Mouse (Mus musculus): Measurements from ENCODE around the gene N4bp2l2. TPM values are rescaled to one million over a fixed set of nuclear protein-coding genes. Genes with fewer than 3 reads are reported as not detected.
"Not testable (repeated sequence)": the region's sequence is repeated elsewhere in the genome, so short reads cannot be mapped to it uniquely, and the experiment has no call there.

Gene N4bp2l2
- polyA plus RNA-seq, 1 experiment from 2014 or later = 44.2 TPM

- H3K9ac ChIP-seq (ENCODE audit: low read depth, low read length) = peak overlapping the region; percentile 96; the same call in 1 of the 2 replicates
- H3K36me3 ChIP-seq (ENCODE audit: control insufficient read depth, insufficient read depth, low read length) = no peaks in the 10 kb centered on the region
- H3K4me3 ChIP-seq (ENCODE audit: low read length) = peak overlapping the region; percentile 87
- peak overlapping the region; percentile 55 for H3K4me2 ChIP-seq (replicated peaks; ENCODE audit: low read depth, low read length)
- H3K27ac ChIP-seq (ENCODE audit: low read depth, low read length) = no peak overlapping the region
- ATAC-seq (ENCODE audit: low FRiP score, low TSS enrichment) = no peak
- H3K27me3 ChIP-seq (ENCODE audit: control insufficient read depth, insufficient read depth, low read length) = no peaks in the 10 kb centered on the region
- H3K4me1 ChIP-seq (ENCODE audit: control insufficient read depth, insufficient read depth, low read length) = peaks cover 12% of the 10 kb centered on the region; the same call in 1 of the 2 replicates
- no peaks in the 10 kb centered on the region for H3K9me3 ChIP-seq (ENCODE audit: control insufficient read depth, low read length)
- 51% methylated on average over 6 of the region's 6 CpGs for WGBS
Observed at GRCm38 (mm10) chr5:150674866-150675265, 8.9 kb upstream of the N4bp2l2 start.

GRCm38 (mm10) chr5:150673880-150674621 lies 8.1 kb upstream of the N4bp2l2 start:
- H3K9ac ChIP-seq (ENCODE audit: low read depth, low read length) = peak overlapping the region; percentile 96
- H3K27ac ChIP-seq (ENCODE audit: low read depth, low read length) = peak overlapping the region; percentile 90
- H3K4me2 ChIP-seq (replicated peaks; ENCODE audit: low read depth, low read length) = peak overlapping the region; percentile 55
- no peaks in the 10 kb centered on the region for H3K36me3 ChIP-seq (ENCODE audit: control insufficient read depth, insufficient read depth, low read length)
- WGBS = under 1% methylated on average over 67 of the region's 91 CpGs
- H3K4me1 ChIP-seq (ENCODE audit: control insufficient read depth, insufficient read depth, low read length) = peaks cover 12% of the 10 kb centered on the region; the same call in 1 of the 2 replicates
- peak; percentile 66 for ATAC-seq (ENCODE audit: low FRiP score, low TSS enrichment)
- no peaks in the 10 kb centered on the region for H3K9me3 ChIP-seq (ENCODE audit: control insufficient read depth, low read length)
- H3K27me3 ChIP-seq (ENCODE audit: control insufficient read depth, insufficient read depth, low read length) = no peaks in the 10 kb centered on the region
- H3K4me3 ChIP-seq (ENCODE audit: low read length) = peak overlapping the region; percentile 87

GRCm38 (mm10) chr5:150673153-150673835 lies 7.3 kb upstream of the N4bp2l2 start, which contains the start of gene Pds5b:
TSS of gene Pds5b (plus strand) at chr5:150673739.
- Histone ChIP-seq H3K4me3 (ENCODE audit: low read length) (peak within 1 kb of the TSS; percentile 87), H3K27ac (ENCODE audit: low read depth, low read length) (peak within 1 kb of the TSS; percentile 90), H3K4me2 (replicated peaks; ENCODE audit: low read depth, low read length) (peak within 1 kb of the TSS; percentile 55), H3K9me3 (ENCODE audit: control insufficient read depth, low read length) (no peaks in the 10 kb centered on the region), H3K36me3 (ENCODE audit: control insufficient read depth, insufficient read depth, low read length) (no peaks in the 10 kb centered on the region), H3K27me3 (ENCODE audit: control insufficient read depth, insufficient read depth, low read length) (no peaks in the 10 kb centered on the region), H3K9ac (ENCODE audit: low read depth, low read length) (peak within 1 kb of the TSS; percentile 96), H3K4me1 (ENCODE audit: control insufficient read depth, insufficient read depth, low read length) (peaks cover 12% of the 10 kb centered on the region; the same call in 1 of the 2 replicates)
- 23% methylated on average over 29 of the region's 49 CpGs for WGBS
- ATAC-seq (ENCODE audit: low FRiP score, low TSS enrichment) = peak; percentile 98

- Histone ChIP-seq H3K9me3 (ENCODE audit: control insufficient read depth, low read length) (no peaks in the 10 kb centered on the region), H3K4me2 (replicated peaks; ENCODE audit: low read depth, low read length) (no peak overlapping the region), H3K27me3 (ENCODE audit: control insufficient read depth, insufficient read depth, low read length) (no peaks in the 10 kb centered on the region), H3K4me1 (ENCODE audit: control insufficient read depth, insufficient read depth, low read length) (peaks cover 12% of the 10 kb centered on the region; the same call in 1 of the 2 replicates), H3K27ac (ENCODE audit: low read depth, low read length) (no peak overlapping the region), H3K36me3 (ENCODE audit: control insufficient read depth, insufficient read depth, low read length) (no peaks in the 10 kb centered on the region), H3K4me3 (ENCODE audit: low read length) (no peak overlapping the region), H3K9ac (ENCODE audit: low read depth, low read length) (no peak overlapping the region)
- no peak for ATAC-seq (ENCODE audit: low FRiP score, low TSS enrichment)
- 90% methylated on average over 7 of the region's 7 CpGs for WGBS
Observed at GRCm38 (mm10) chr5:150672343-150672742, 6.4 kb upstream of the N4bp2l2 start.

GRCm38 (mm10) chr5:150668731-150669130 lies 2.7 kb upstream of the N4bp2l2 start:
- ATAC-seq (ENCODE audit: low FRiP score, low TSS enrichment) = no peak
- no peak overlapping the region for H3K9ac ChIP-seq (ENCODE audit: low read depth, low read length)
- no peaks in the 10 kb centered on the region for H3K9me3 ChIP-seq (ENCODE audit: control insufficient read depth, low read length)
- no peaks in the 10 kb centered on the region for H3K4me1 ChIP-seq (ENCODE audit: control insufficient read depth, insufficient read depth, low read length)
- H3K27ac ChIP-seq (ENCODE audit: low read depth, low read length) = no peak overlapping the region
- H3K36me3 ChIP-seq (ENCODE audit: control insufficient read depth, insufficient read depth, low read length) = no peaks in the 10 kb centered on the region
- WGBS = 62% methylated on average over 4 of the region's 4 CpGs
- H3K27me3 ChIP-seq (ENCODE audit: control insufficient read depth, insufficient read depth, low read length) = no peaks in the 10 kb centered on the region
- H3K4me3 ChIP-seq (ENCODE audit: low read length) = no peak overlapping the region
- no peak overlapping the region for H3K4me2 ChIP-seq (replicated peaks; ENCODE audit: low read depth, low read length)

- ATAC-seq (ENCODE audit: low FRiP score, low TSS enrichment) = peak; percentile 99
Observed at GRCm38 (mm10) chr5:150665132-150665954, 640 bp downstream of the N4bp2l2 start.

GRCm38 (mm10) chr5:150664794-150665131 lies 1.2 kb downstream of the N4bp2l2 start:
- under 1% methylated on average over 10 of the region's 10 CpGs for WGBS
- no peaks in the 10 kb centered on the region for H3K9me3 ChIP-seq (ENCODE audit: control insufficient read depth, low read length)
- 0 out of 2 replicates have a peak, but pooled peaks cover 5% of the 10 kb centered on the region for H3K4me1 ChIP-seq (ENCODE audit: control insufficient read depth, insufficient read depth, low read length)
- H3K27ac ChIP-seq (ENCODE audit: low read depth, low read length) = peak overlapping the region; percentile 98
- H3K4me3 ChIP-seq (ENCODE audit: low read length) = peak overlapping the region; percentile 98
- ATAC-seq (ENCODE audit: low FRiP score, low TSS enrichment) = no peak
- H3K27me3 ChIP-seq (ENCODE audit: control insufficient read depth, insufficient read depth, low read length) = no peaks in the 10 kb centered on the region
- H3K36me3 ChIP-seq (ENCODE audit: control insufficient read depth, insufficient read depth, low read length) = peaks cover 15% of the 10 kb centered on the region
- H3K9ac ChIP-seq (ENCODE audit: low read depth, low read length) = peak overlapping the region; percentile 93
- H3K4me2 ChIP-seq (replicated peaks; ENCODE audit: low read depth, low read length) = peak overlapping the region; percentile 79

More at GRCm38 (mm10) chr5:150665132-150665954, 640 bp downstream of the N4bp2l2 start:
- H3K27me3 ChIP-seq (ENCODE audit: control insufficient read depth, insufficient read depth, low read length) = no peaks in the 10 kb centered on the region
- H3K4me1 ChIP-seq (ENCODE audit: control insufficient read depth, insufficient read depth, low read length) = 0 out of 2 replicates have a peak, but pooled peaks cover 5% of the 10 kb centered on the region
- peak overlapping the region; percentile 98 for H3K27ac ChIP-seq (ENCODE audit: low read depth, low read length)
- peak overlapping the region; percentile 93 for H3K9ac ChIP-seq (ENCODE audit: low read depth, low read length)
- WGBS = under 1% methylated on average over 52 of the region's 52 CpGs
- H3K4me3 ChIP-seq (ENCODE audit: low read length) = peak overlapping the region; percentile 98
- H3K36me3 ChIP-seq (ENCODE audit: control insufficient read depth, insufficient read depth, low read length) = peaks cover 15% of the 10 kb centered on the region
- peak overlapping the region; percentile 79 for H3K4me2 ChIP-seq (replicated peaks; ENCODE audit: low read depth, low read length)
- H3K9me3 ChIP-seq (ENCODE audit: control insufficient read depth, low read length) = no peaks in the 10 kb centered on the region

- not testable (repeated sequence) for ATAC-seq (ENCODE audit: low FRiP score, low TSS enrichment); H3K27ac ChIP-seq (ENCODE audit: low read depth, low read length); H3K27me3 ChIP-seq (ENCODE audit: control insufficient read depth, insufficient read depth, low read length); H3K4me3 ChIP-seq (ENCODE audit: low read length); H3K9ac ChIP-seq (ENCODE audit: low read depth, low read length); H3K4me2 ChIP-seq (replicated peaks; ENCODE audit: low read depth, low read length); H3K9me3 ChIP-seq (ENCODE audit: control insufficient read depth, low read length); H3K4me1 ChIP-seq (ENCODE audit: control insufficient read depth, insufficient read depth, low read length)
- WGBS = 76% methylated on average over 7 of the region's 7 CpGs
- peaks cover 15% of the 10 kb centered on the region for H3K36me3 ChIP-seq (ENCODE audit: control insufficient read depth, insufficient read depth, low read length)
Observed at GRCm38 (mm10) chr5:150663926-150664325, 2.1 kb downstream of the N4bp2l2 start.
